ENCODE assay signal across 26 mouse cellular contexts in genomic region chr6:54494612-54495398, GRCm38 (mm10).
DNase-seq lines count a peak whose midpoint lies in the region; ATAC-seq and TF ChIP-seq lines count a peak whose summit lies in the region.
"Had no signal": no experiment of that assay in that cellular context is flagged by ENCODE, and none has a peak within 500 bp of the region (broad histone marks: within the 10 kb centered on the region; RNA-seq: fewer than 3 reads in every experiment).

No protein-coding gene starts in this region.

- no peak overlapping the region for H3K4me3 ChIP-seq in hindbrain, embryonic 10.5 days
- no peak overlapping the region for H3K4me3 ChIP-seq in hindbrain, embryonic 14.5 days (replicated peaks; ENCODE audit: low read length)
- H3K4me3 ChIP-seq in CH12.LX (replicated peaks in 1 of 3; ENCODE audit: low read depth in 2 of 3, low read length in 2 of 3, poor library complexity in 1 of 3): peak overlapping the region in 1 of 3 experiments; percentile 28
- no peak overlapping the region for H3K4me3 ChIP-seq in hindbrain, embryonic 11.5 days (ENCODE audit: low read depth, low read length)
- H3K4me3 ChIP-seq: hindbrain, embryonic 13.5 days; kidney, embryonic 15.5 days; left cerebral cortex, adult 2 months; limb, embryonic 12.5 days; liver, embryonic 15.5 days; myocyte; neural tube, embryonic 13.5 days; stomach, embryonic 15.5 days had no signal

- dilution Hi-C loops in CH12.LX (cut with MboI; ENCODE audit: extremely low pct_ligation_motif_present, extremely low pct_unique_long_range_greater_than_20kb, low sequenced_read_pairs): no loop called here

- H3K4me1 ChIP-seq in hindbrain, embryonic 10.5 days (replicated peaks): peaks cover 29% of the 10 kb centered on the region
- H3K4me1 ChIP-seq in hindbrain, embryonic 14.5 days (replicated peaks; ENCODE audit: control insufficient read depth, insufficient read depth, low read length): no peaks in the 10 kb centered on the region
- H3K4me1 ChIP-seq in CH12.LX (ENCODE audit: control insufficient read depth in 1 of 2, insufficient read depth in 2 of 2): peaks cover 15 to 68% of the 10 kb centered on the region in 2 experiments
- H3K4me1 ChIP-seq in hindbrain, embryonic 11.5 days (replicated peaks; ENCODE audit: control insufficient read depth, insufficient read depth, low read length): no peaks in the 10 kb centered on the region
- H3K4me1 ChIP-seq: kidney, embryonic 15.5 days; liver, embryonic 15.5 days; stomach, embryonic 15.5 days had no signal

- peak; percentile 70 for TF ChIP-seq POLR2A in CH12.LX (IDR thresholded peaks at IDR 0.05; ENCODE audit: low read depth, low read length)

- peak in 1 of 2 experiments; percentile 7; a peak in 1 of 4 replicates for TF ChIP-seq CTCF in CH12.LX (conservative IDR thresholded peaks at IDR 0.05 in 1 of 2, IDR thresholded peaks at IDR 0.05 in 1 of 2; ENCODE audit: low read depth in 2 of 2, low read length in 2 of 2)

- 60% methylated on average over 11 of the region's 11 CpGs for WGBS in hindbrain, embryonic 10.5 days
- WGBS in hindbrain, embryonic 14.5 days: 56% methylated on average over 11 of the region's 11 CpGs
- WGBS in hindbrain, embryonic 11.5 days: 62% methylated on average over 11 of the region's 11 CpGs

- H3K4me2 ChIP-seq in hindbrain, embryonic 14.5 days (replicated peaks): no peak overlapping the region
- H3K4me2 ChIP-seq in CH12.LX (ENCODE audit: insufficient read depth, low read depth, poor library complexity, severe bottlenecking): peak overlapping the region; percentile 69
- H3K4me2 ChIP-seq in hindbrain, embryonic 11.5 days (replicated peaks; ENCODE audit: low read depth, low read length): no peak overlapping the region
- H3K4me2 ChIP-seq: hindbrain, embryonic 13.5 days; kidney, embryonic 15.5 days; limb, embryonic 12.5 days; liver, embryonic 15.5 days; lung, embryonic 14.5 days; neural tube, embryonic 13.5 days; stomach, embryonic 15.5 days had no signal

- TF ChIP-seq EP300 in CH12.LX (IDR thresholded peaks at IDR 0.05; ENCODE audit: low read length): peak; percentile 90

- H3K9ac ChIP-seq in hindbrain, embryonic 14.5 days: no peak overlapping the region
- H3K9ac ChIP-seq in CH12.LX (ENCODE audit: insufficient read depth, low read depth): peak overlapping the region; percentile 56
- no peak overlapping the region for H3K9ac ChIP-seq in hindbrain, embryonic 11.5 days (ENCODE audit: low read depth, low read length)
- H3K9ac ChIP-seq: hindbrain, embryonic 13.5 days; kidney, embryonic 15.5 days; limb, embryonic 12.5 days; liver, embryonic 15.5 days; lung, embryonic 14.5 days; neural tube, embryonic 13.5 days; stomach, embryonic 15.5 days had no signal

- no peaks in the 10 kb centered on the region for H3K36me3 ChIP-seq in hindbrain, embryonic 10.5 days
- peaks cover 3% of the 10 kb centered on the region; the same call in 1 of the 2 replicates for H3K36me3 ChIP-seq in hindbrain, embryonic 14.5 days (replicated peaks; ENCODE audit: control insufficient read depth, insufficient read depth)
- H3K36me3 ChIP-seq in CH12.LX (replicated peaks in 1 of 2; ENCODE audit: control insufficient read depth in 1 of 2, insufficient read depth in 1 of 2, low read length in 1 of 2): no peaks in the 10 kb centered on the region
- no peaks in the 10 kb centered on the region for H3K36me3 ChIP-seq in hindbrain, embryonic 11.5 days (ENCODE audit: control insufficient read depth, insufficient read depth, low read length)
- H3K36me3 ChIP-seq: kidney, embryonic 15.5 days; limb, embryonic 12.5 days; liver, embryonic 15.5 days; stomach, embryonic 15.5 days had no signal

- DNase-seq in hindbrain, embryonic 10.5 days (ENCODE audit: low spot score): no peak
- DNase-seq in hindbrain, embryonic 14.5 days (ENCODE audit: low spot score): no peak
- peak; percentile 90 for DNase-seq in CH12.LX (ENCODE audit: extremely low read depth)
- DNase-seq in adrenal gland, postnatal 10 days: peak; percentile 41
- DNase-seq in gonadal fat pad, adult 2 months (ENCODE audit: low read depth): peak; percentile 26
- DNase-seq in hindbrain, embryonic 11.5 days (ENCODE audit: low spot score): no peak
- no peak for DNase-seq in frontal cortex, postnatal 10 days (ENCODE audit: low spot score in 2 of 2)
- DNase-seq in kidney, adult 18-20 months: no peak
- DNase-seq: cerebellum, adult 8-10 months; cerebellum, postnatal 36 days; gastrocnemius, postnatal 10 days; heart, postnatal 14 days; kidney, adult 11 months; kidney, postnatal 25 days; lung, embryonic 14.5 days; lung, postnatal 14 days; right cerebral cortex, postnatal 25 days had no signal

- ATAC-seq in hindbrain, embryonic 14.5 days (ENCODE audit: low FRiP score): no peak
- ATAC-seq in hindbrain, embryonic 11.5 days (ENCODE audit: low FRiP score): no peak
- ATAC-seq: forebrain, embryonic 16.5 days had no signal

- H3K79me2 ChIP-seq in CH12.LX (replicated peaks; ENCODE audit: control insufficient read depth, extremely low read depth, insufficient read depth, poor library complexity, severe bottlenecking): no peaks in the 10 kb centered on the region

- H3K9me3 ChIP-seq in hindbrain, embryonic 10.5 days: no peaks in the 10 kb centered on the region
- no peaks in the 10 kb centered on the region for H3K9me3 ChIP-seq in hindbrain, embryonic 14.5 days (ENCODE audit: control insufficient read depth, low read length)
- no peaks in the 10 kb centered on the region for H3K9me3 ChIP-seq in CH12.LX (replicated peaks; ENCODE audit: low read length)
- H3K9me3 ChIP-seq in hindbrain, embryonic 11.5 days (ENCODE audit: control insufficient read depth, low read length): no peaks in the 10 kb centered on the region
- H3K9me3 ChIP-seq: hindbrain, embryonic 13.5 days; kidney, embryonic 15.5 days; limb, embryonic 12.5 days; liver, embryonic 15.5 days; stomach, embryonic 15.5 days had no signal

- TF ChIP-seq RAD21 in CH12.LX (IDR thresholded peaks at IDR 0.05; ENCODE audit: low read depth, low read length): no peak; the same call in 1 of the 2 replicates

- in situ Hi-C loops in CH12.LX (cut with MboI; ENCODE audit: low pct_ligation_motif_present, low pct_unique_long_range_greater_than_20kb, low sequenced_read_pairs): no loop called here

- H3K27ac ChIP-seq in hindbrain, embryonic 10.5 days: peak overlapping the region; percentile 59
- H3K27ac ChIP-seq in hindbrain, embryonic 14.5 days: no peak overlapping the region
- H3K27ac ChIP-seq in CH12.LX (ENCODE audit: insufficient read depth, low read depth): peak overlapping the region; percentile 85
- no peak overlapping the region for H3K27ac ChIP-seq in hindbrain, embryonic 11.5 days (ENCODE audit: low read depth, low read length)
- H3K27ac ChIP-seq: hindbrain, embryonic 13.5 days; kidney, embryonic 15.5 days; left cerebral cortex, adult 2 months; limb, embryonic 12.5 days; liver, embryonic 15.5 days; neural tube, embryonic 13.5 days; stomach, embryonic 15.5 days had no signal

- no peaks in the 10 kb centered on the region for H3K27me3 ChIP-seq in hindbrain, embryonic 10.5 days (ENCODE audit: insufficient read depth, poor library complexity, severe bottlenecking)
- H3K27me3 ChIP-seq in hindbrain, embryonic 14.5 days (ENCODE audit: control insufficient read depth, insufficient read depth, low read length): no peaks in the 10 kb centered on the region
- H3K27me3 ChIP-seq in CH12.LX (replicated peaks): no peaks in the 10 kb centered on the region
- H3K27me3 ChIP-seq in hindbrain, embryonic 11.5 days (ENCODE audit: control insufficient read depth, insufficient read depth, low read length): no peaks in the 10 kb centered on the region
- H3K27me3 ChIP-seq: hindbrain, embryonic 13.5 days; kidney, embryonic 15.5 days; limb, embryonic 12.5 days; liver, embryonic 15.5 days; neural tube, embryonic 13.5 days; stomach, embryonic 15.5 days had no signal

TF ChIP-seq in CH12.LX, 34 proteins besides CTCF, POLR2A, EP300 and RAD21 (continues in another document):
- TF ChIP-seq KAT2A (IDR thresholded peaks at IDR 0.05; ENCODE audit: insufficient replicate concordance, low read length) (0 out of 2 replicates have a peak, but pooled peaks have one; percentile 35), UBTF (IDR thresholded peaks at IDR 0.05; ENCODE audit: low read depth, low read length) (no peak), ZNF384 (IDR thresholded peaks at IDR 0.05; ENCODE audit: low read depth, low read length) (no peak; the same call in 1 of the 2 replicates), TCF12 (IDR thresholded peaks at IDR 0.05; ENCODE audit: low read depth, low read length) (peak; percentile 99), JUN (IDR thresholded peaks at IDR 0.05; ENCODE audit: insufficient read depth, low read depth, low read length) (no peak), TBP (conservative IDR thresholded peaks at IDR 0.05; ENCODE audit: low read depth, low read length) (peak; percentile 83), ZMIZ1 (IDR thresholded peaks at IDR 0.05; ENCODE audit: low read depth, low read length) (peak; percentile 71), NELFE (IDR thresholded peaks at IDR 0.05; ENCODE audit: low read depth, low read length) (peak; percentile 81), ETS1 (conservative IDR thresholded peaks at IDR 0.05; ENCODE audit: low read depth, low read length) (peak; percentile 64), SMC3 (IDR thresholded peaks at IDR 0.05; ENCODE audit: low read depth, low read length) (no peak), BHLHE40 (IDR thresholded peaks at IDR 0.05; ENCODE audit: low read depth, low read length) (peak; percentile 69), MAZ (IDR thresholded peaks at IDR 0.05; ENCODE audit: low read depth, low read length) (peak; percentile 74; the same call in 1 of the 2 replicates), RCOR1 (conservative IDR thresholded peaks at IDR 0.05; ENCODE audit: low read depth, low read length) (peak; percentile 81), ELF1 (IDR thresholded peaks at IDR 0.05; ENCODE audit: low read depth, low read length) (peak; percentile 26; the same call in 1 of the 2 replicates), SIN3A (IDR thresholded peaks at IDR 0.05; ENCODE audit: low read length) (peak; percentile 38; the same call in 1 of the 2 replicates), GABPA (IDR thresholded peaks at IDR 0.05; ENCODE audit: insufficient replicate concordance, low read depth, low read length) (no peak), JUND (conservative IDR thresholded peaks at IDR 0.05; ENCODE audit: low read depth, low read length) (peak; percentile 10), CHD2 (IDR thresholded peaks at IDR 0.05; ENCODE audit: low read length) (peak; percentile 55; the same call in 1 of the 2 replicates), ZKSCAN1 (IDR thresholded peaks at IDR 0.05; ENCODE audit: borderline replicate concordance, low read depth, low read length) (no peak), MEF2A (IDR thresholded peaks at IDR 0.05; ENCODE audit: borderline replicate concordance, low read depth, low read length) (peak; percentile 66), HCFC1 (IDR thresholded peaks at IDR 0.05; ENCODE audit: low read depth, low read length) (0 out of 2 replicates have a peak, but pooled peaks have one; percentile 37), MAFK (IDR thresholded peaks at IDR 0.05; ENCODE audit: insufficient replicate concordance, low read length) (no peak), MXI1 (IDR thresholded peaks at IDR 0.05; ENCODE audit: low read depth, low read length) (peak; percentile 48; the same call in 1 of the 2 replicates)

Comparison
In these comparisons a context has a peak if more than half of its experiments do, and no peak if none do; other contexts are left out.
1. H3K27ac ChIP-seq: peak in hindbrain, embryonic 10.5 days (single experiment) and CH12.LX (single experiment); none in hindbrain, embryonic 14.5 days (single experiment) and hindbrain, embryonic 11.5 days (single experiment).
2. DNase-seq: peak in CH12.LX (single experiment), adrenal gland, postnatal 10 days (single experiment) and gonadal fat pad, adult 2 months (single experiment); none in hindbrain, embryonic 10.5 days (single experiment), hindbrain, embryonic 14.5 days (single experiment), hindbrain, embryonic 11.5 days (single experiment), frontal cortex, postnatal 10 days (0 of 2) and kidney, adult 18-20 months (single experiment).